Mouse (Mus musculus): ENCODE measurements around the gene Pced1b.

- TF ChIP-seq CTCF (IDR thresholded peaks at IDR 0.05; ENCODE audit: low read depth, low read length) (no peak), POLR2A (IDR thresholded peaks at IDR 0.05; ENCODE audit: extremely low read depth, insufficient read depth, low read length) (no peak)
Observed at GRCm38 (mm10) chr15:97368631-97369030, 121.7 kb downstream of the Pced1b start.
